Mouse (Mus musculus) inflammation-experienced regulatory T-cells, adult 6 months (primary cell): Measurements from ENCODE around the gene Vps39. TPM values are rescaled to one million over a fixed set of nuclear protein-coding genes. Genes with fewer than 3 reads are reported as not detected.

Experiments used
- ATAC-seq: one replicate; pipeline ENCODE4 v1.8.0; 2017
- polyA plus RNA-seq, 3 experiments: library from polyadenylated mRNA; unstranded; fragments of 100-300 nt; shearing (Covaris generic); gene quantifications; one replicate each; pipeline ENCODE4 v1.2.1; 2017

The Vps39 gene
- polyA plus RNA-seq, result 10 to 100 TPM; 20.1 to 28.3 (median 26.7) TPM

DNA sequence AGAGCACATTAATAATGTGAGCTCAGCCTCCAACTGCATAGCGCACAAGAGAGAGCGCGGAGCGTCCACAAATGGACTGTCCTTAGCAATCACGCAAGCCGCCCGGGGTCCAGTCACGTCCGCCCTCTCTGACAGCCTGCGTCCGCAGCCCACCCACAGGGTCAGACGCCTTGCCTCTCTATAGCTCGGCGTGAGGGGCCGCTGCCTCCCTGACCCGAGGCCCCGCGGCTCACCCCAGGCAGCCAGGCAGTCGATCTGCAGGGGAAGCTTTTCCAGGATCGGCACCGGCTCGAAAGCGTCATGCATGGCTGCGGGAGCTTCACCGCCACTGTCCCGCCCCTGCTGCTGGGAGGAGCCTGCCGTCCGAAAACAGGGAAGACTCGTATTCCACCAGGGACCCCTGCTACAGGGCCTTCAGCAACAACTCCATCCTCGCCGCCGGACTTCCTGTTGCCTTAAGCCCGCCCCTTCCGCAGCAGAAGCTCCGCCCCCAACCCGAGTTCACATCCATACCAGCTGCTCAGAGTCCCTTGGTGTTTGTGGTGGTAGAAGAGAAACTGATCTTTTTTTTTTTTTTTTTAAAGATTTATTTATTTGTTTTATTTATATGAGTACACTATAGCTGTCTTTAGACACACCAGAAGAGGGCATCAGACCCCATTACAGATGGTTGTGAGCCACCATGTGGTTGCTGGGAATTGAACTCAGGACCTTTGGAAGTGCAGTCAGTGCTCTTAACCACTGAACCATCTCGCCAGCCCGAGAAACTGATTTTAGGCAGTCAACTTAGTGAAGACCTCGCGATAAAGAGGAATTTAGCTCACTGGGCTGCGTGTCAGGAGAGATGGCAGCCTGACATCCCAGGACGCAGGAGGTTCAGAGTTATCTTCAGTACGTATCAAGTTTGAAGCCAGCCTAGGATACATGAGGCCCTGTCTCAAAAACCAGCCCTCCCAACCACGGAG is at the start of gene Vps39:
Vps39 (minus strand) TSS at position 456 of the 965 bp plus-strand sequence.
- peak; percentile 97 for ATAC-seq

DNA sequence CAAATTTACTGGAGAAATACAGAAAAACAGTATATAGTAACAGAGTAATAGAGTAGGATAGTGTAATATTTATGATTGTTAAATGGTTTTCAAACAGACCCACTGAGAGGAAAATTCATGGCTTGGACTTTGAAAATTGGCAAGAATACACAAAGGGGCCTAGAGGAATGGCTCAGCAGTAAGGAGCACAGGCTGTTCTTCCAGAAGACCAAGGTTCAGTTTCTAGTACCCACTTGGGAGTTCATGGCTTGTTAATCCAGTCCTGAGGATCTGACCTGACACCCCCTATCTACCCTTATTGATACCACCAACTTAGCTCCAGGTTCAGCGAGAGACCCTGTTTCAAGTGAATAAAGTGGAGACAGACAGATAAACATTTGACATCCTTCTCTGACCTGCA is 45.0 kb upstream of the Vps39 start:
- ATAC-seq, result no peak

DNA sequence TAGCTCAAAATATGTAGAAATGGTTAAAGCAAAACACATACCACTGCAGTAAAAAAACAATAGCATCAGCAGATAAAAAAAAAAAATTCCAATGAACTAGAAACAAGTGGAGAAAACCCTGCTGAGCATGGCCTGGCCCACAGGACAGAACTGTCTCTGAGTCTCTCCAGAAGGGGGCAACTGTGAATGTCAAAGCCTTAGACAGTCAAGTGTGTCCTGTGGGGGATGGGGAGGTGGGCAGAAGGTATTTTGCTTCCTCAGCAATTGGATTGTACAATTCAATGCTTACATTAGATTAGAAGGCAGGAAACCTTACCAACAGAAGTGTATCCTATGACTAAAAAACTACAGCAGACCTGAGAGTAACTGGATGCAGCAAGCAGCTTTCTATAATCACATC is 39.5 kb upstream of the Vps39 start:
- no peak for ATAC-seq

DNA sequence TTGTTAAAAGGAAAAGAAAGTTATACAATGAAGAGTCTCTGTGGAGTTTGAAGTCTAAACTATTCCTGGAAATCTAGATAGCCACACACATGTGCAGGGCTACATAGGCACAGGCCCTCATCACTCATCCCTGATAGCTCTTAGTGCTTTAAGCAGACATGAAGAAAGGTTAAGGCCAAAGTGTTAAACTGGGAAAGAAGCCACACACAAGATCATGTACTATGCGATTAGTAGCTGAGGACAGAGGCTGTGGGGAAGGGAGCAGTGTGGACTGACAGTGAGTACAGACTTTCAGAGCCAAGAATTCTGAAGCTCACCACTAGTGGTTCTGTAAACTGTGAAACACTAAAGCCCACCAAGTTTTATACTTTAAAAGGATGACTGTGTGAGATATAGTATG is 38.0 kb upstream of the Vps39 start:
- ATAC-seq, result no peak

DNA sequence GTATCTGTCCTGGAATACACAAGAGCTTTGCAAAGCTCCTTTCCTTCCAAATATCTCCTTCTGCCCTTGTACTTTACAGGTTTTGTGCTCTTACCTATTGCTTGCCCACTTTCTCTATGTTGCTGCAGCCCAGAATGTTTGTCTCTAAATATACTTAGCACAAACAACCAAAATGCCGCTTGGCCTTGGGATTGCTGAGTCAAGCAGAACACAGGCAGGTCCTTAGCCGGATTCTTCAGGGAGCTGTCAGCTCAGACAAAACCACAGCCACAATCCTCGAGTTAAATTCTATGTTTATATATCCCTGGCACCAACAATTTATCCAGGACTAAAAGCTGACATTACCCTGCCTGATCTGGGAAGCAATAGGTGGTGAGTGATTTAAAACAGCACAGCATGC is 36.4 kb upstream of the Vps39 start:
- ATAC-seq, result no peak

DNA sequence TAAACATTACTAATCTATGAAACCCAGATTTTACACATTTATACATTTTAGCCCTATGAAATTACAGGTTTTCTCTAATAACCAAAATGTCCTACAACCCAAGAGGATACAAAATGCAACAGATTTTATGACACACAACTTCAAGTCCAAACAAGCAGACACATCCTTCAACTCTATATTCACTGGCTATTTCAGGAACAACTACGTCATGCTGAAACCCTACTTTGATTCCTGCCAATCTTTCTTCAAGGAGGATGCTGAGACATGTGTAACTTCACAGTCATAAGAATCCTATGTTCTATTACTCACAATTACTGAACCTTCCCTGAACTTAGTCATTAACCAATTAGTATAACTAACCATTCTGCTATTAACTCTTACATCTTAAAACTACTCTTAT is 34.4 kb upstream of the Vps39 start:
- ATAC-seq, result no peak

DNA sequence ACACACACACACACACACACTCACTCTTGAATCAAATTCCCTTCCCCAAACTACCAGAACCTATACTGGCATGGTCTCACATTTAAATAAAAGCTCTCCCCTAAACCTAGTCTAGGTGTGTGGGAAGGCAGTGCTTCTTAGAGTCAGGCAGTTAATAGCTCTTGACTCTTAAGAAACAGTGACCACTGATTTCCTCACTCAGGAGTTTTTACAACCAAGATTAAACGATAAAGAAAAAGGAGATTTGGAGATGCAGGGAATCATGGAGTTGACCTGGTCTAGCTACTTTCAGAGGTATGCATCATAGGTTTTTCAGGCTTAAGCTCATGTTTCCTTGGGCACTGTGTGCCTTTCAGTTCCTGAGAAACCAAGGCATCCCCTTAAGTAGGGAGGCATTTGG is 33.3 kb upstream of the Vps39 start:
- ATAC-seq, result no peak

DNA sequence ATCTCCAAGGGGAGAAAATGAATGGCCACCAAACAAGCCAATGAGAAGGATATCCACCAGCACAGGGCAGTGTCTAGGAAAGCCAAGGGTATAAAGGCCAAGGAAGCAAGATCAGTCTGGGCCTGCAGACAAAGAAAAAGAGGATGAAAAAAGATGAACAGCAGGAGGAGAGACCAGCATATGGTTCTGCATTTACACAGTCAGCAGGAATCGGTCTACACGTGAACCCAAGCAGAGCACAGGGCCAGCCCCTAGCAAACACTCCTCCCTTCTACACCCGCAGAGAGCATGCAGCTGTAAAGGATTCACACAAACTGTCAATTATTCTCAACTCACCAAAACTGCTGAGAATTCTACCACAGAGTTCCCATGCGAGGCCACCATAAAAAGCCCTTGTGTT is 20.9 kb upstream of the Vps39 start:
- no peak for ATAC-seq

DNA sequence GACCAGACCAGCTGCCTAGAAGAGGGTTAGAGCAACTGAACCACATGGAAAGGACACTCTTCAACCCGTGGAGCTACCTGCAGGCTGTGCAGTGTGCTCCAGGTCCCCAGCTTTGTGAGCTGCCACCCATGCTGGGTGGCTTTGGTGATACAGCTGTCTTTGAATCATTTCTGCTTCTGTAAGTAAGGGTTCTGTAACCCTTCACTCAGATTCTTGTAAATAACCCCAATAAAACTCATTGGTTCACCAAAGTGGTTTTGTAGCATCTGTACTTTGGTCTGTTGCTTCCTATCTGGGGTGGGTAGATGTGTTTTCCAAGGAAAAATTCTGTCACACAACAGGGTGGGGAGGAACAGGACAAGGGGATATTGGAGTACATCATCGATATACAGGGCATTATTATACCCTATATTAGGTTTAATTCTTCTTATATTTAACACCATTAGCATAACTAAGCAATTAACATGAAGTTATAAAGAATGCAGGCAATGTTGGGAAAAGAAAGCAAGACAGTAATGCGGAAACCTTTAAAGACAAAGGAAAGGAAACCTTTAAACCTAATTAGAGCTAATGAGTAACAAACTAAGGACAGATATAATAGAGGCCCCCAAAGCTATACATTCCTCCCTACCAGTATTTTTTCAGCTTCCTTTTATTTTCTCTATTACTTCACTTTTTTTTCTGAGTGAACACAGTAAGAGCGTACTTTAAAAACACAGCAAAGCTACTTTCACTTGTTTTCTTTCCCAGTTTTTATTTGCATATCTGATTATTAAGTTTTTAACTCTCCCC is 14.7 kb upstream of the Vps39 start:
- no peak for ATAC-seq

DNA sequence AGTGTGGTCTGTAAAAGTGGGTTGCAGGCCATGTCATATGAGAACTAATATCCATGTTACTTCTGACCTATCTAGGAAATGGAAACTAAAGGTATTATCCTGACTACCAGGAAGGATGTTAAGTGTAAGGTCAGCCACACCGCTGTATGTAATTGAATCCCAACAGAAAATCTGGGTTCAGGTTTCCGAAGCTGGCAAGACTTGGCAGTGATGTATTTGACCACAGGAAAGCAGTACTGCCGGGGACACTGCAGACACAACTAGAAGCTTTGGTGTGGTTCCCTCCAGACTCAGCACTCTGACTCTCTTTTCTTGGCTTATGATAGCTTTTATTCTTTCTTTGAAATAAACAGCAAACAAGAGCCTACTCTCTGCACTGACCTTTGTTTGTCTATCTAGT is 13.6 kb upstream of the Vps39 start:
- ATAC-seq, result no peak

DNA sequence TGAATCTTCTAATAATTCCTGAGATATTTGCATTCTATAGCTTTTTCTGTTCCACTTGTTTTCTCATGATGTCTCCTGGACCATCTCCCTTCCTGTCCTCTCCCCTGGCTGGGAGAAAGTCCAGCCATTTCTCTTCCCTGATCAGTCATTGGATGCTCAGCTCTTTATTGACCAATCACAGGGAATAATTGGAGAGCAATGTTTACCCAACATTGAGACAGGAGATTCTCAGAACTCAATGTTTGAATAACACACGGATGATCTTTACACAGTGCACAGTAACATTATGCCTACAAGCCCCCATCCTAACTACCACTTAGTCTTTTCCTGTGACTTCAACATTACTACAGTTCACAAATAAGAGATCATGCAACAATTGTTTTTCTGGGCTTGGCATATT is 7.5 kb upstream of the Vps39 start:
- ATAC-seq, result no peak

DNA sequence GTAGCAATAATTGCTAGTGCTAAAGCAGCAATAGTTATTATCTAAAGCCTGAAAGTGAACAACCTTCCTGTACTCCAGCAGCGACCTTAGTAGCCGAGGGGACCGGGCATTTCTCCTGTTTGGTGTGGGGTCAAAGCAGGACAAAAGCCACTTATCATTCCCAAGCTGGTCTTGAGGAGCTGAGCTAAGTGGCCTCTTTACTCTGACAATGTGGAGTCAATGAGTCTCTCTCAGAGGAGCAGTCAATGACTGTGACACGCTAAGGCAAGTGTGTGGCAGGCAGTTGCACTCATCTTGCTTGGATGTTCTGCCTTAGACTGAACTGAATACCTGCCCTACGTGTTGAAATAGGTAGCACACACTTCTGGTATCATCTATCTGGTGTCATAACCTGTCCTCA is 1.6 kb downstream of the Vps39 start:
- no peak for ATAC-seq

DNA sequence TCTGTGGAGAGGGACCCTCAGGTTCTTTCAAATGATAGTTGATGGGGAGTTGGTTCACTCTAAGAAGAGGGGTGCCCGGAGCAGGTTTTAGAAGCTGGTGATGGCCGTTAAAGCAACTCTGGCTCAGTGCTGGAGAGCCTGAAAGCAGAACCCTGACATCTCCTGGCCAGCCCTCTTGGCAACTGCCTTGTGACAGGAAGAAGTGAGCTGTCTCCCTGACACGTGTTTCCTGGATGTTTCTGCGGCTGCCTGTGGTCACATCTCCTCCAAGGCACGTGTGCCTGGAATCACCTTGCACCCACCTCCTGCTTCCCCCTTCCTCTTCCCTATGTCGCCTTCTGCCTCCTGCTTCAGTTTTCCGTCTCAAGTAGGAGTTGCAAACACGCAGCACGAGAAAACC is 4.8 kb downstream of the Vps39 start:
- peak; percentile 21 for ATAC-seq

DNA sequence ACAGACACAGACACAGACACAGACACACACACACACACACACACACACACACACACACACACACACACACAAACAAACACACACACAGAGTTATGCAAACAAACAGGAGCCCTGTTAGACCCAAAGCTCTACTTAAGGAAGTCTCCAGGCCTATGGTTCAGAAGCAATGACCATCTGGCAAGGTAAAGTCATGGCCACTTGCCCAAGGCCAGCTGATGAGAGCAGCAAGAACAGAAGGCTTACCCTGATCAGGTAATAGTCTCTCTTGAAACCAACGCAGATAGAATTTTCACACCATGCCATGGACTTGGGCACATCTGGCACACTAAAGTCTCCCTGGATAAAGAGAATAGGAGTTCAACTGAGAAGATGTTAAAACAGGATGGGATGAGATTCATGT is 11.2 kb downstream of the Vps39 start:
- ATAC-seq, result no peak

DNA sequence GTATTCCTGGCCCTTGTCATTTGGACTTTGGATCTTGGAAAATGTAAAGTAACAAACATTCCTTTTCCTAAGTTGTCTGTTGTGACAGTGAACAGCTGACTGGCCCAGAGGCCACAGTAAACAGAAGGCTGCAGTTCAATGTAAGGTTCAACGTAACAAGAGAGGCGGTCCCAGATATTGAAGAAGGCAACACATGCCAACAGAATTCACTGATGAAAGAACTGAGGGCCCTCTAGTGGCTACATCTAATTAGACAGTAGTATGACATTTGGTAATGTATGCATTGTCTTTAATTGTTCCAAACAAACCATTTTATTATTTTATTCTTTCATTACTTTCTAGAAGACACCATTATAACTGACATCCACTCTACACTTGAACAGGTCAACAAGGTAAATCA is 15.1 kb downstream of the Vps39 start:
- no peak for ATAC-seq

DNA sequence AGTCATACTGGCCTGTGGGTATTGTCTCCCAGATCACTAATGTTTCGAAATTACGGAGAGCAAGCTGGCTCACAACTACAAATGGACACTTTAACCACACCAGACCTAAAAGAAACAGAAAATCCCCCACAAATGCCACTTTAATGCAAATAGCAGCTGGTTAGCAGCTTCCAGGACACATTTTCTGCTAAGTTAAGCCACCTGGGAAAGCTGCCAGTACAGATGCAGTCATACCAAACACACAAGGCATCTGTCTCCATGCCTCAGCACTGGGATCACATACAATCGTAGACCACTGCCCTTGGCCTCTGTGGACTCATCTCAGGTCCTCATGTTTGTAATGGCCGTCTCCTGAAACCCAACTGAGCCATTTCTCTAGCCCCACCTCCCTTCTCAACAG is 21.4 kb downstream of the Vps39 start:
- no peak for ATAC-seq

DNA sequence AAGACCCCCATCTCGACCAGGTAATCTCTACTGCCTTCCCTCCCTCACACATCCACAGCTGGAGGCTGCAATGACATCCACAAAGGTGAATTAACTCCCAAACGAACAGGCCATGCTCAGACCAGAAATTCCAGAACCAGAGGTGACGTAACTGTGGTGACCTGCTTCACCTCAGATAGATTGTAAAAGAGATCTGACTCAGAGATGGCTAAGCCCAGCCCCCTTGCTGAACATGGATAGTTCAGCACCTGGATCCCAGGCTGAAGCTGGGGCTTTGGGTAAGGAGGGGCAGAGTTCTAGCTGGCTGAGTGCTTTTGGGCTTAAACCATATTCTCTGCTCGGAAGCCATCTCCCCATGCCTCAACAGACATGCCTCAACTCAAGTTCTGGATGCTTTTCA is 37.9 kb downstream of the Vps39 start:
- ATAC-seq, result no peak

DNA sequence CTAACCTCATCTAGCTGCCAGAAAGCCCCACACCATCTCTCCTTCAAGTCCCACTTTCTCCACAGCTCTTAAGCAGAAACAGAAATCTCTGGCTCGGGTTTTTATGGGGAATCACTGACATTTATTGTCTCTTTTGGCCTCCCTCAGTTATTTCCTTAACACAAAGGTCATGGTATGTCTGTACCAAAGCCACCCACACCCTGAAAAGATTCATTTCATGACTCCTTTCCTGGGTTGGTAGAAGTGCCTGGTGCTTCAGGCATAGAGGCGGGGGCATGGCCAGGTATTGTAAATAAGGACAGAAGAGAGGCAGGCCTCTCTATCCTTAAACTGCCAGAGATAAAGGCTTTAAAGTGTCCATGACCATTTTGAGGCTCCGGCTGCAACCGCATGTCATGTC is 38.5 kb downstream of the Vps39 start:
- no peak for ATAC-seq

DNA sequence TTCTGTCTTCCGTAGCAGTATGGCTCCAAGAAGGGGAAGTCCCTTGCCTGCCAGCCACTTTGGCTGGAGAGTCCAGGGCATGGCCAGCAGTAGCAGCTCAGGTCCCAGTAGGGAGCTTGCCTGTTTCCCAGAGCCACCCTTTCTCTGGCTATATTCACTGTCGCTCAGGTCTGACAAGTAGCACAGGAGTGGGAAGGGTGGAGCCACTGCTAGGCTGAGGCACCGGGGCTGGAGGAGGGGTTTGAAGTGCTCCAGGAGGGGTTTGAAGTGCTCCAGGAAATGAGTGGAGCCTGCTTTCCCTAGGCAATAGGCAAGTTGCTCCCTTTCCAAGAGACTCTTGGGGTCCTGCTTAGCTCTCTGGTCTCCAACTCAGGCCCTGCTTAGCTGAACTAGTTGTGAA is 39.0 kb downstream of the Vps39 start, which contains the start of gene Pla2g4f:
Pla2g4f (minus strand) TSS at position 190 of the 400 bp plus-strand sequence.
- ATAC-seq, result no peak

DNA sequence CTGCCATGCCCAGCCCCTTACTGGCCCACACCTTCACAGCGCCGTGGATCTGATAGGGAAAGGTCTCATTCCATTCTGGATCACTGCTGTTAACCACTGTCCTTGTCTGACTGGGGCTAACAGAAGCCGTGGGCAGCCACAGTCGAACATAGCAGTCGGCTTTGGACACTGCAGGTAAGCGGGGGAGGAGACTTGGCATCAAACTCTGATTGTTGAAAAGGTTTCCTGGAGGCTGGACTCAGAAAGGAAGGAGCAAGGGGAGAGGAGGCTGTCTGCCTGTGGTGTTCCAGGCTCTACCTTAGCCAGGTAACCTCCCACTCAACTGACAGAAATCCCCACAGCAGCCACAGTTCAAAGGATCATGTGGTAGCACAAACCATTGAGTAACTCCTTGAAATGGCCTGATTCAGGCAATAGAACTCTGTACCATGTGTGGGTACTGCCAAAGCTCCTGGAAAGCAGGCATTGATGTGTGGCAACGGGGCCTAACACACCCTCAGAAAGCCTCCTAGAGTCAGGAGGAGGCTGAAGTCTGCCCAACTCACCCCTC is 40.6 kb downstream of the Vps39 start:
- no peak for ATAC-seq

DNA sequence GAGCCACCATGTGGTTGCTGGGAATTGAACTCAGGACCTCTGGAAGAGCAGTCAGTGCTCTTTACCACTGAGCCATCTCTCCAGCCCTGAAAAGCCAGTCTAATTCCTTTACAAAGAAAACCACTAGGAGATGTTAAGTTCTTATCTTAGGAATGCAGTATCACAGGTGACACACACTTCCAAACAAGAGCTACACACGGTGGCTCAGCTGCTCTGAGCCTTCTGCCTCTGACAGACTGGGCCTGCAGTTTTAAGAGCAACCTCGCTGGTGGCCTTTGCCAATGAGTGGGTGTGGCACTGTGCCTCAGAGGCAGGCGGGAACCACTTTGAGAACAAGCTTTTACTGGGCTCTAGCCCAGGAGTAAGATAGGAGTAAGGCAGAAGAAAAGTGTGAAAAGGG is 48.8 kb downstream of the Vps39 start:
- ATAC-seq, result no peak

DNA sequence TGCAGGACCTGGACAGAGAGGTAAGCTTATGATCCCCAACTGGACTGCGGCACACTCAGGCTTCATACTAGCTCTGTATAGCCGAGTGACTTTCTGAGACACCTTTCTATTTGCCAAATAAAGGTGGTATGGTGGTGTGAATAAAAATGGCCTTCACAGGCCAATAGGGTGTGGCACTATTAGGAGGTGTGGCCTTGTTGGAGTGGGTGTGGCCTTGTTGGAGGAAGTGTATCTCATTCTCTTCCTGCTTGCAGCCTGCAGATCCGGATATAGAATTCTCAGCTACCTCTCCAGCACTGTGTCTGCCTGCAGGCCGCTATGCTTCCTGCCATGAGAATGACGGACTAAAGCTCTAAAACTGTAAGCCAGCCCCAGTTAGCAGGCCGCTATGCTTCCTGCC is 51.9 kb downstream of the Vps39 start:
- ATAC-seq, result no peak

DNA sequence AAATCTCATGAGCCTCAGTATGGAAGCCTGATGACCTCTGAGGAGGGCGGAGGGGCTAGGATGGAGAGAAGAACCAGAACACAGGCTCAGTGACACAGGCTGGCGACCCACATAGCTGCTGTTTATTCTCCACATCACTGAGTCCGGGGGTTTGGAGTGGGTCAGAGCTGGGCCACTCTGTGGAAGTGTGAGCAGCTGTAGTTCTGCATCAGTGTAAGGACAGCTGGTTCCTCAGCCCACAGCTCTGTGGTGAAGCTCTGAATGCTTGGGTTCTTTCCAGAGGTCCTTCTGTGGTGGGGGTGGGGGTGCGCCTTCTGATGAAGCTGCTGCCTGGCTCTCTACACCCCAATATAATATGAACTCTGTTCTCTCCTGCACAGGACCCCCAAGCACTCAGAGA is 53.1 kb downstream of the Vps39 start:
- ATAC-seq, result no peak

DNA sequence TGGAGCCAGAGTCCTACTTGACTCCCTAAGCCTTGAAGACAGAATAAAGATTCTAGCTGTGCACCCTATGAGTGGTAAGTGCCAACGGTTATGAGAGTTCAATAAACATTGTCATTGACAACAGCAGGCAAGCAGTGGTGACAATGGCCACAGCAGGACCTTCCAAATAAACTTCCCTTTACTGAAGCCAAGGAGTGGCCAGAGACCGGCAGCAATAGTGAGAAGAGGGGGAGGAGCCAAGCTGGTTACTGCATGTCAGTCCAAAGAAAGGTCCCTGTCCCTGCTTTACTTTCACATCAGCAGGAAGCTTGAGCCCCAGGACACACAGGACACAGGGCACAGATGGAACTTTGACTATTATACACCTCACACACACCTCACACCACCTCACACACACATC is 56.8 kb downstream of the Vps39 start:
- ATAC-seq, result no peak
